Comparison of ENCODE assay signal across 17 mouse cellular contexts in genomic region chr9:40401818-40402217, GRCm38 (mm10).
"Had no signal": no experiment of that assay in that cellular context is flagged by ENCODE, and none has a peak within 500 bp of the region (broad histone marks: within the 10 kb centered on the region; RNA-seq: fewer than 3 reads in every experiment).

No protein-coding gene starts in this region.

- H3K4me3 ChIP-seq: midbrain, embryonic 12.5 days; myocyte; neural tube, embryonic 13.5 days; neural tube, embryonic 15.5 days; stomach, embryonic 15.5 days had no signal

- H3K36me3 ChIP-seq: midbrain, embryonic 12.5 days; neural tube, embryonic 13.5 days; neural tube, embryonic 15.5 days; stomach, embryonic 15.5 days had no signal

- ATAC-seq: midbrain, embryonic 16.5 days had no signal

- DNase-seq: lung, adult 18-20 months; lung, embryonic 14.5 days; lung, postnatal 10 days; lung, postnatal 4 days; midbrain, embryonic 14.5 days; retina, postnatal 1 day; right cerebral cortex, adult 18-20 months; thymus, adult 2 months; thymus, postnatal 25 days; thymus, postnatal 4 days had no signal

- H3K27ac ChIP-seq: midbrain, embryonic 12.5 days; neural tube, embryonic 13.5 days; neural tube, embryonic 15.5 days; stomach, embryonic 15.5 days; stomach, postnatal 0 days had no signal

- H3K4me1 ChIP-seq: stomach, embryonic 15.5 days had no signal

- H3K27me3 ChIP-seq: midbrain, embryonic 12.5 days; neural tube, embryonic 13.5 days; neural tube, embryonic 15.5 days; stomach, embryonic 15.5 days had no signal

- H3K9me3 ChIP-seq: midbrain, embryonic 12.5 days; neural tube, embryonic 13.5 days; neural tube, embryonic 15.5 days; stomach, embryonic 15.5 days had no signal

- H3K4me2 ChIP-seq: lung, embryonic 14.5 days; midbrain, embryonic 12.5 days; neural tube, embryonic 13.5 days; neural tube, embryonic 15.5 days; stomach, embryonic 15.5 days had no signal

- H3K9ac ChIP-seq: lung, embryonic 14.5 days; midbrain, embryonic 12.5 days; neural tube, embryonic 13.5 days; neural tube, embryonic 15.5 days; stomach, embryonic 15.5 days had no signal
